Mouse (Mus musculus): ENCODE results near the gene Slc6a16.

DNA sequence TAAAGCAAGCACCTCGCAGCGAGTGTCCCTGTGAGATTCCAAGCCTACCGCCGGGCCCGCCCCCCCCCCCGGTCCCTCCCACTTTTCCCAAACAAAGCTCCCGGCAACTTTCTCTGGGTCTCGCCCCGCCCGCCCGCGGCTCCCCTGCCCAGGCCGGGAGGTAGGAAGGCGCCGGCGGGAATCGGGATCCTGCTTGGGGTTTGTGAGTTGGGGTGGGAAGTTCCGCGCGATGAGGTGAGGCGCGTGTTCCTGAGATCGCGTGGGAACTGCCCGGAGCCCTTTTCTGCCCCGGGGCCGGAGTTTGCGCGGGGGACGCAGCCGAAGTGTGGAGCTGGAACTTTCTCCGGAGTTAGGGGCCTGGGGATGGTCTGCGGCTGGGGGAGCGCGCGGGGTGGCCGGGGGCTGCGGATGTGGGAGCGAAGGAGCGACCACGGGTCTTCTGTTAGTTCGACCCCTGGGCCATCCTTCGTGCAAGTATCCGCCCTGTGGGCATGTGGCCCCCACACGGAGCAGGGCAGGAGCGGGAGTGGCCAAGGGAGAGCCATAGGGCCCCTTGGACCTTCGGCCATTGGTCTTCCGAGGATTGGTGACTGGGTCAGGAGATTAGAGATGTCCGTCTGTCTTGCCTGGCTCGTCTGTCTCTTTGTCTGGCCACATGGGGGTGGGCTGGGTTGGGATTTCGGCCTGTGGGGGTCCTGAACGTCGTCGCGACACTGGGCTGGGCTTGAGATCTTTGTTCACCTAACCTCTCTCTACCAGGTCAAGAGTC is 25.0 kb upstream of the Slc6a16 start, which contains the start of gene Tead2:
- TF ChIP-seq MYOD1 (IDR thresholded peaks at IDR 0.05; ENCODE audit: control insufficient read depth, insufficient read length, low read depth) (no peak), CEBPB (IDR thresholded peaks at IDR 0.05; ENCODE audit: low read depth) (no peak), CTCF (IDR thresholded peaks at IDR 0.05; ENCODE audit: control insufficient read depth, insufficient read depth, insufficient read length) (no peak)
